Mouse (Mus musculus) midbrain, embryonic 12.5 days (tissue): Measurements from ENCODE around the gene Kazald1. TPM values are rescaled to one million over a fixed set of nuclear protein-coding genes. Genes with fewer than 3 reads are reported as not detected.

Source experiments
- polyA plus RNA-seq: library from polyadenylated mRNA; unstranded; fragments of >200 nt; fragmentation: Nextera tagmentation; extraction: Ambion mirVana; gene quantifications from 2 replicates; pipeline ENCODE4 v1.2.1, GENCODE M21; 2016

Kazald1 gene
- polyA plus RNA-seq, 1 experiment from 2014 or later: 0.97 TPM

Other genes starting within 250 kb of the Kazald1 start
- 40.7 and 42.9 TPM in 2 replicates for gene Slf2, start 144.1 kb upstream of the Kazald1 start, polyA plus RNA-seq
- gene Sema4g, start 86.1 kb upstream of the Kazald1 start, polyA plus RNA-seq: 8.8 TPM in 2 replicates
- gene Twnk, start 69.6 kb upstream of the Kazald1 start, polyA plus RNA-seq: 24.1 and 24.5 TPM in 2 replicates
- 70.3 and 78.7 TPM in 2 replicates for gene Mrpl43, start 68.8 kb upstream of the Kazald1 start, polyA plus RNA-seq
- gene Lzts2, start 60.8 kb upstream of the Kazald1 start, polyA plus RNA-seq: 69.5 and 70.3 TPM in 2 replicates
- gene Pdzd7, start 29.5 kb upstream of the Kazald1 start, polyA plus RNA-seq: 0.46 and 0.84 TPM in 2 replicates
- gene Sfxn3, start 27.7 kb upstream of the Kazald1 start, polyA plus RNA-seq: 32.1 and 32.6 TPM in 2 replicates
- gene Tlx1, start 75.4 kb downstream of the Kazald1 start, polyA plus RNA-seq: 0.48 and 0.75 TPM in 2 replicates
- gene Lbx1, start 160.6 kb downstream of the Kazald1 start, polyA plus RNA-seq: 0.06 and 0.12 TPM in 2 replicates